Mouse (Mus musculus): Measurements from ENCODE around the gene Psmd7.
A peak's percentile ranks its signal among the peaks of the same experiment; 100 is the strongest.
"Not testable (repeated sequence)": the region's sequence is repeated elsewhere in the genome, so short reads cannot be mapped to it uniquely, and the experiment has no call there.

Psmd7 gene

DNA sequence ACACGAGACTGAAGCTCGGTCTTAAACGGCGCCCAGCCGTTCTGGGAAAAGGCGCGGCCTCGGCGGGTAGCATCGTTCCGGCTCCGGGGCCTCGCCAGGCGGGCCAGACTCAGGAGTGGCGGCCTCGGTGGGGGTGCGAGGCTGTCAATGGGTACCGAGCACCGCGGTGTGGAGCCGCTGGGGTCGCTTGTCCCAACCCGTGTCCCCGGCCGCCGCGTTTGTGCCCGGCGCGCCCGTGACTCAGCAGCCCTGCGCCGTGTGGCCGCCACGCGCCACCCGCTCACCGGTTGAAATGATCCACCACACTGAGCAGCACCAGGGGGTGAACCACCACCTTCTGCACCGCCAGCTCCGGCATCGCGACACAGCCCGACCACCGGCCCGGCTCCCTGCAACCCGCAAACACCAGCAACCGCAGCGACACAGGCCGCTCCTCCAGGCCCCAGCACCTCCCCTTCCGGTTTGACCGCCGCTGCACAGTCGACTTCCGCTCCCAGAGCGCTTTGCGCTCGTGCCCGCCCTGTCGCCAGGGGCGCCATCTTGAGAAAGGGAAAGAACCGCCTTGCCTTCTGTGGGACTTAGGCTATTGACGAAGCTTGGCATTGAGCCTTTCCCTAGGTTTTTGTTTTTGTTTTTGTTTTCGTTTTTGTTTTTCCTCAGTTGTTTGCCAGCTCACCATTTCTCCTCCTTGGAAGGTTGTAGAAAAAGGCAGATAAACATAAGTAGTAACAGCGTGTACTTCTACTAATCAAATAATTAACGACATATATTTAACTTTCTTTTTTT, at the start of gene Psmd7:
Gene Psmd7 (minus strand): TSS at position 470 of the 786 bp plus-strand sequence.
- DNase-seq (ENCODE audit: low spot score in 2 of 2), result peak; percentile 87 to 88

DNA sequence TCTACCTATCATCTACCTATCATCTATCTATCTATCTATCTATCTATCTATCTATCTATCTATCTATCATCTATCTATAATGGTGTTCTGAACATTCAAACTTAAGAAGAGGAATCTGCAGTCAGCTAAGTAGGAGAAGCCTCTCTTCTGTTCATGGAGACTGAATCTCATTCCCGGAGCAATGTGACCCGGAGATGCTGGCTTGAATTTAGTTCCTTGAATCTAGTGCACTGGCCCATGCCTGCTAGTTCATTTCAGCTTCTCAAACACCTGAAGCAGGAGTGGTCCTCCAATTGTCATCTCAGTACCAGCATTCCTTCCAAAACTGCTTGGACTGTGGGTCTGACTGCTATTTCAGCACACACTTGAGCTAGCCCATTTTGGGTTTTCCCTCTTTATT, 45.5 kb upstream of the Psmd7 start:
- no peak for DNase-seq (ENCODE audit: low spot score in 2 of 2)

DNA sequence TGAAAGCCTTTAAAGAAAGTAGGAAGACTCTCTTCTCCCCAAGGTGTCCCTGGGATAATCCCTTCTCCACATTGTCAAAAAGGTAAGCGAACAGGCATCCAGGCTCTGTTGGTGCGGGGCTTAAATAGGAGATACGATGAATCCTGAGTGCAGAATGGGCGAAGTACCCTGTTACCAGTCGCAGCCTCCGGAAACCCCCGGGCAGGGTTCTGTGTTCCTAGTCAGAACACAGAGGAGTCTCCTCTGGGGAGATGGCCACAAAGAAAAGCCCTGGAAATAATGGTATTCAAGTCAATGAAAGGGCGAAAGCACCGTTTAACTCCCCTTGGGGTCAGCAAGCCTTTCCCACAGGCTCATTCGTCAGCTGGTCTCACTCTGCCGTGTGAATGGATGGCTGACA, 41.4 kb upstream of the Psmd7 start:
- no peak for DNase-seq (ENCODE audit: low spot score in 2 of 2)

DNA sequence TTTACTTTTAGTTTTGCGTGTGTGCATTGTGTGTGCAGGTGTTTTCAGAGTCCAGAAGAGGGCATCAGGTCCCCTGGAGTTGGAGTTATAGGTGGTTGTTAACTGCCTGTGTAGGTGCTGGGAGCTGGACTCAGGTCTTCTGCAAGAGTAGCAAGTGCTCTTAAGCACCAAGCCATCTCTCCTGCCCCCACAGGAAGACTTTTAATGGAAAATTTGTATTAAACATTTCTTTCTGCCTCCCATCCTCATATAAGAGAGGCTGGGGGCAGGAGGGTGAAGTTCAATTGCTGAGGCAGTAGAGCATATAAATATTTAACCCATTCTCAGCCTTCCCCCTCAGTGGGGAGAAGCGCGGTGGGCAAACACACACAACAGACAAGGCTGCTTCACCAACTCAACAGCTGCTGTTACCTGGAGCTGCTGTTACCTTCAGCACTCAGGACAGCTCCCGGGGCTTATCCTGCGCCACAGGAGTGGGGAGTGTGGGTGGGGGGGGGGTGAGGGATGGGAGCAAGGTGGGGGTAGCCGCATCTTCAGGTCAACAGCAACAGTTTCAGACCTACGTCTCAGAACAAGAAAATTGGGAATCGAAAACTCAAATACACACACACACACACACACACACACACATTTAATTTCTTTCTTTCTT, 40.4 kb upstream of the Psmd7 start:
- DNase-seq (ENCODE audit: low spot score in 2 of 2), result no peak

DNA sequence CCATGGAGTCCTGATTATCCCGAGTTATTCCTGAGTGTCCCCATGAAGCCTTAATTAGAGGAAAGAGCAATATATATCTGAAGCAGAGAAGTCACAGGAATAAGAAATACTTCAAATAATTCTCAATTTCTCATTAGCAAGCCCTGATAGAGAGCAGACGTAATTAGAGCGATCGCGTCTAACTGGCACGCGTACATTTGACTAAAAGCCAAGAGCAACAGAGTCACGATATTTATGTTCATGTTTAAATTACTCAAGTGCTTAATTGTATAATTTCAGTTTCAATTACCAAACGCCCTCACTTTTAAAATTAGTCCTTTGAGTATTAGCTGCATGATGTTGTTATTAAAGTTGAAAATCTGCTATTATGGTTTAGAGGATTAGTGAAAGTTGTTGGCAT, 39.6 kb upstream of the Psmd7 start:
- no peak for DNase-seq (ENCODE audit: low spot score in 2 of 2)

DNA sequence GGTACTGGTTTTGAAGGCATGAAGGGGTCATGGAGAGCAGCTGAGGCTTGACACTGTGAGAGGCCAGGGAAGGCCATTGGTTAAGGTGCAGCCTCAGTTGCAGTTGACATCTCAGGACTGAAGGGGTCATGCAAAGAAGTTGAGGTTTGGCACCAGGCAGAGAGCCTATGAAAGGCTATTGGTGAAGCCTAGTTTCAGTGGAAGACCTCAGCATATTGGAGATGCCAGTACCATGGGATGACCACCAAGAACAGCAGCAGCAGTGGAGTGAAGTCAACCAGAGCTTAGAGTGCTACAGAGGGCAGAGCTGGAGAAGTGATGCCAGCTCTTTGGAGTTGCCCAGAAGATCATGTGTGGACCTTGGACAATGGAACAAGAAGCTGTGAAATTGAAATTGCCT, 36.0 kb upstream of the Psmd7 start:
- DNase-seq (ENCODE audit: low spot score in 2 of 2), result not testable (repeated sequence)

DNA sequence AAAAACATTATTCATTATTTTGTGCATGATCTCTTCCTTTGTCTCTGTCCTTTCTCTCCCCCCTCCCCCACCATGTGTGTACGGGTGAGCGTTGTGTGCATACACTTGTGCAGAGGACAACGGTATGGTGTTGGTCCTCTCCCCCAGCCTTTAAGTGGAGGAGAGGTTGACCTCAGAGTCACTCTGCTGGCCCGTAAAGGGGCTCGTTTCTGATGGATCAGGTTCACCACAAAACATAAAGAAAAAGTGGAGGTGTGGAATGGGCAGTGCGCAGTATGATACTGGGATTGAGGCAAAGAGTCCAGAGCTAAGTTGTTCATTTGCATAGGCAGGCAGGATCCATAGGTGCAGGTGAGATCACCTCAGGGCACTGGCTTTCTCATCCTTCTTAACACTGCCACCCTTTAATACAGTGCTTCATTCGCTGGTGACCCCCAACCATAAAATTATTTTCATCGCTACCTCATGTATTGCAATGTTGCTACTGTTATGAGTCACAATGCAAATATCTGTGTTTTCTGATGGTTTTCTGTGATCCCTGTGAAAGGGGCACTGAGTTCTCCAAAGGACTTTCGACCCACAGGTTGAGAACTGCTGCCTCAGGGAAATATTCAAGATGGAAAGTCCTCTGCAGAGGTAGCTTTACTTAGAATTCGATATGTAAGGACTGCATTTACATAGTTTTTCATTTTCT, 33.8 kb upstream of the Psmd7 start:
- no peak for DNase-seq (ENCODE audit: low spot score in 2 of 2)

DNA sequence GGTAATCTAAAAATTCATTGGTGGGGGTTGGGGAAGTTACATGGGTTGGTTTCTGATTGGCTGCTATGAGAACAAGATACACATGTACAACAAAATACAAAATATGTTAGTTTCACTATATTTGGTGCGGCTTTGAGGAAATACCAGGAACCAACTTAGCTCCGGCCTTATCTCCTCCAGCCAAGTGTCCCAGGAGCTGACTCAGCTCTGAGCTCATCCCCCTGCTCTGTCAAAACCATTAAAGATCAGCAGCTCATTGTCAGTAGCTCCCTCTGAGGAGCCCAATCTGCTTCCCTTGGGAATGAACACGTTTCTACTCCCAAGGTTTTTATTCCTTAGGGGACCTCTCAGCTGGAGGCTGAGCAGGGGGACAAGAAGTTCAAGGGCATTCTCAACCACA, 32.9 kb upstream of the Psmd7 start:
- no peak for DNase-seq (ENCODE audit: low spot score in 2 of 2)

DNA sequence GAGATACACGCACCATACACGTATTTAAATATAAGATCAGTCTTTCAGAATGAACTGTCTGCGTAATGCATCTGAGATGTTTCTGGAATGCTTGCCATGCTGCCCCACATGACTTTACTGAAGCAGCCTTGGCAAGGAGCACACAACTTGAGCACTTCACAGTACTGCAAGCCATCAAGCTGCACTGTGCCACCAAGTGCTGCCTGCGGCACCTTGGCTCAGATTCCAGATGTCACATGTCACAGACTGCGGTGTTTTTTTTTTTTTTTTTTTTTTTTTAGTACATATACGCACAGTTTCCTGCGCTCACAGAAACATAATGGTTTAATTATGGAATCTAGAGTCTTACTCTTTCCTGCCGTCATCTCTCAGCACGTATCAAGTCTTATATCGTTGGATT, 30.2 kb upstream of the Psmd7 start:
- DNase-seq (ENCODE audit: low spot score in 2 of 2), result no peak

DNA sequence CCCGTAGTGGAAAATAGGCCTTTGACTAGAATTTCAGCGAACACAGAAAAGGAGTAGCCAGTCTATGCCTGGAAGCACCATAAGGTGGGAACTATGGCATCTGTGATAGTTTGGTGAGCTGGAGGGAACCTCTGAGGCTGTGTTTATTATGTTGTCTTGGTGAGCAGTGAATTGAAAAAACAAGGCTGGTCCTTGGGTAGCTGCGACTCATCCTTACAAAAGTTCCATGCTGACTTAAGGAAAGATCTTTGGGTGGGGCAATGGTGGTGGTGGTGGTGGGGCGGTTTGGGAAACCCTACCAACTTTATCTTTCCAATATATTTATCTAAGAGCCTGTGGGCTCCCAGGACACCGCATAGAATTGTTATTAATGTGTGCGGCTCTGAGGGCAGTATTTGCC, 25.1 kb upstream of the Psmd7 start:
- DNase-seq (ENCODE audit: low spot score in 2 of 2), result no peak

DNA sequence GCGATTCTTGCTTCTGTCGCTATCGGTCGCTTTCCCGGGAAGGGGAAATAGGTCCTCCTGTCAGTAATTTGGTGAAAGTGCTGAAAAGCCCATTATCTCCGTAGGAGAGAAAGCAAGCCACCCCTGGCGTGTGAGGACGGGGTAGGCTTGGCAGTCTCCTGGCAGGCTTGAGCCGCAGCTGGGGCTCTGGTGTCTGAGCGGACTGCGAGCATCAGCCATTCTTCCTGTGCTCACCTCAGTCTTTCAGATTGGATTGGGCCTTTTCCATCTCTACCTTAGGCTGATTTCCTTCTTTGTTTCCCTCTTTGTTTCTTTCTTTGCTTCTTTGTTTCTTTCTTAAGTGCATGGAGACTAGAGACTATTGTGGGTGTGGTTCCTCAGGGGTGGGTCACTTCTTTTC, 22.6 kb upstream of the Psmd7 start:
- no peak for DNase-seq (ENCODE audit: low spot score in 2 of 2)

DNA sequence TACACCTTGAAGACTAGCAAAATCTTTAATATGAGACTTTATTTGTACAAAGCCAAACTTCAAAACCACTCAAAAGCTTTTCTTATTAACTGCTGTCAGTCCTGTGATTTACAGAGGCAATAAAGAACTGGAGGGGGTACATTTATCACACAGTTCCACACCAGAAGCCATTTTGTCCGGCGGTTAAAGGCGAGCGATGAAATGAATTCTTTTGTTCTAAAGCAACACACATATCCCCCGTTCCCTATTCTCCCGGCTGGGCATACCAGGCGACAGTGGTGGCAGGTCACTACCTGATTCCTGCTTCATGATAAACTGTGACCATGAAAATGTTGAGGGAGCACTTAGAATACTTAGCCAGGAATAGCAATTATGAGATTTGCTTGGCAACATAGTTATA, 20.5 kb upstream of the Psmd7 start:
- no peak for DNase-seq (ENCODE audit: low spot score in 2 of 2)

DNA sequence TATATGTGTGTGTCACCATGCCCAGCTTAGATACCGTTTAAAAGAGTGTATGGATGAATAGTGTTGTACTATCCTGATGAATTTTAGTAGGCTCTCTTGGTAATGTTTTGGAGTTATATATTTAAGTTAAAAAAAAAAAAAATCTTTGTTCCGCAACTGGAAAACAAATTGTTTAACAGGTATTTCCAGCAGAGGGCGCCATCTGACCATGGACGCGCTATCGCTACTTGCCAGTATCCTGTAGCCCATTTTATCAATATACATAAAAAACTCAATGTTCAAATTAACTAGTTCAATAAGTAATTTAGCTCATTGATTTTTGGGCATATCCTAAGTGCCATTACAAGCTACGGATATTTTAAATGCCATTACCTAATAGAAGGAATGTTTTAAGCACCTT, 14.8 kb upstream of the Psmd7 start:
- DNase-seq (ENCODE audit: low spot score in 2 of 2), result peak in 1 of 2 experiments; percentile 31

DNA sequence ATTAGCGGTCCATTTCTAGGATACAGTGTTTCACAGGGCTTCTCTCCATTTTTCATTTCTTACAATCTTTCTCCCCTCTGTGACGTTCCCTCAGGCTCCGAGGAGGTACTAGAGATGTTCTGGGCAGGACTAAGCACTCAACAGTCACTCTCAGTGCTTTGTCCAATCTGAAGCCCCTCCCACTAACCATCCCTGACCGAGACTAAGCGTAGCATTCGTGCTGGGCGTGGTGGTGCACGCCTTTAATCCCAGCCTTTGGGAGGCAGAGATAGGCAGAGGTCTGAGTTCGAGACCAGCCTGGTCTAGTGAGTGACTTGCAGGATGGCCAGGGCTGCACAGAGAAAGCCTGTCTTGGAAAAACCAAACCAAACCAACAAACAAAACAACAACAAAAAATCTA, 11.4 kb upstream of the Psmd7 start:
- DNase-seq (ENCODE audit: low spot score in 2 of 2), result no peak

DNA sequence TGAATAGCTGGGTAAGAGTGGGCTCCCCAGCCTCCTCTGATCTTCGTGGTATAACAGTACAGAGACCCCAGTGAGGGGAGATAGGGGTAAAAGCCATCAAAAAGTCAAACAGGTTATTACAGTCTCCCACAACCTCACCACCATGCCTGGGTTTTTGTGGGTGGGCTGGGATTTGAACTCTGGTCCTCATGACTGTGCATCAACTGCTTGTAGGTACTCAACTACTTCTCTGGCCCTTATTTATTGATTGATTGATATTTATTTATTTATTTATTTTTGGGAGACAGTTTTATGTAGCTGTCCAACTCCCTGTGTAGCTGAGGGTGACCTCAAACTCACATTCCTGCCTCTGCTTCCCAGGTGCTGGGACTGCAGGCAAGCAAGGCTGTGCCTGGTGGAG, 9.5 kb upstream of the Psmd7 start:
- DNase-seq (ENCODE audit: low spot score in 2 of 2), result no peak

DNA sequence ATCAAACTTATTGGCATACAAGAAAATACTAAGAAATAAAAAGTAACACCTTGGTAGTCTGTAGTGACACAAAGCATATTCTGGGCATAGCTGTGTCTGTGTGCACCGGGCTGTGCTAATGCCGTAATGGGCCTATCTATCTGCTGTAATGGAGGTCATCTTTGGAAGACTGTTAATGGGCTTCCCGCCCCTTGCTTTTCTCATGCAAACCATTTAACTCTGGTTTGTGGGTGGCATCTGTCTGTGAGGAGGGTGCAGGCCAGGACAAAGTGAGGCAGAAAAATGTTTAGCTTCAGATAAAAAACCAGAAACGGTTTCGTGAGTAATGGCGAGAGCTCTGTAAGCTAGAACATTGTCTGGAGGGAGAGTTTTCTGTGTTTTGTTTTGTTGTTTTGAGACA, 6.6 kb upstream of the Psmd7 start:
- DNase-seq (ENCODE audit: low spot score in 2 of 2), result no peak

DNA sequence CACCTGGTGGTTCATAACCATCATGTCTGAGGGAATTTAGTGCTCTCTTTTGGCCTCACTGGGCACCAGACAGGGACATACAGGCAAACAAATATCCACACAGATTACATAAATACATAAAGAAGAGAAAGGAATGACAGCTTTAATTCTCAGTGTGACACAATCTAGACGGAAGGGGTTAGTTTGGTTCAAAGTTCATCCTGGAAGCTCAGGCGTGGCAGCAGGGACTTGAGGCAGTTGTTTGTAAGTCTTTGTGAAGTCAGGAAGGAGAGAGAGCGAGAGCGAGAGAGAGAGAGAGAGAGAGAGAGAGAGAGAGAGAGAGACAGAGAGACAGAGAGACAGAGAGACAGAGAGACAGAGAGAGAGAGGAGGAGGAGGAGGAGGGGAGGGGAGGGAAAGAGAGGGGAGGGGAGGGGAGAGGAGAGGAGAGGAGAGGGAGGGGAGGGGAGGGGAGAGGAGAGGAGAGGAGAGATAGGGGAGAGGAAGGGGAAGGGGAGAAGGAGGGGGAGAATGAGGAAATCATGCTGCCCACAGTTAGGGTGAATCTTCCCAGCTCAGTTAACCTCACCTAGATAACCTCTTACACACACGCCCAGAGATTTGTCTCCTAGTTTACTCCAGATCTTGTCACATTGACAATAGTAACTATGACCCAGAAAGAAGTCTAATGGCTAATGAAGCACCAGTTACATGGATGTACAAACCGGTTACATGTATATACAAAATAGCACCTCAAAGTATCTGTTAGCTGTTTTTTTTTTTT, 5.9 kb upstream of the Psmd7 start:
- no peak for DNase-seq (ENCODE audit: low spot score in 2 of 2)

DNA sequence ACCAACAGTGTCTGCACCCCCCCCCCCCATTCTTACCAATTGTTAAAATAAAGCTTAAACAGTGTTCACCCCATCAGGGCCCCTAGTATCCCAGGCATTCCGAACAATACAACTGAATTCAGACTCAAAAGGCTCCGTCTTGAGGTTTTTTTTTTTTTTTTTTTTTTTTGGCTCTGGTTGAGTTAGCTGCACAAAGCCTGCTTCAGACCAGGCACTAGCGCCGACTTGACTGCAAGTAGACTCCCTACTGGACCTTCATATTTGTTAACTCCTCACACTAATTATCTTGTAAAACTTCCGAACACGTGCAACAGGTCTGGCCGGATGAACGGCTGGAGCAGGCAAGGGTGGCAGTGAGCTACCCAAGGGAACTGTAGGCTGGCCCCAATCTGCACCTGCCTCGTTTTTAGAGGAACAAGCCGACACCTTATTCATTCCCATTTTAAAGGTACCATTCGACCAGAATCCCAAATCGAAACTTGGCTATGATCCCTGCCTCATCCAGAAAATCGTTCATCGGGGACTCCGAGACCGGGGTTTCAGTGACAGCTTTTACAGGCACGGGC, 752 bp downstream of the Psmd7 start:
- DNase-seq (ENCODE audit: low spot score in 2 of 2), result no peak

DNA sequence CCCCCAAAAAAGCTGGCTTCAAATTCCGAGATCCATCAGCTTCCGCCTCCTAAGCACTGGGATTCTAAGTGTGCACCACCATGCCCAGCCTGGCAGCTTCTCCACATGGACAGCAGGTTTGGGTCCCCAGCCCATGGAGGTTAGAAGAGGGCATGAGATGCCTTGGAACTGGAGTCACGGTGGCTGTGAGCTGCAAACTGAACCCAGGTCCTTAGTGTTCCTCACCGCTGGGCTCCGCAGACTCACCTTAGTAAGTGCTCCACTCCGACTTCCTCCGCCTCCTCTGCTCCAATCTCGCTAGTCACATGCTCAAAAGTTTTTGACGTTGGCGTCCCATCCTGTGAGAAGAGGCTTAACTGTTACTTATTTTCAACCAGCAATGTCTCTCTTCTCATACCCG, 6.1 kb downstream of the Psmd7 start:
- no peak for DNase-seq (ENCODE audit: low spot score in 2 of 2)

DNA sequence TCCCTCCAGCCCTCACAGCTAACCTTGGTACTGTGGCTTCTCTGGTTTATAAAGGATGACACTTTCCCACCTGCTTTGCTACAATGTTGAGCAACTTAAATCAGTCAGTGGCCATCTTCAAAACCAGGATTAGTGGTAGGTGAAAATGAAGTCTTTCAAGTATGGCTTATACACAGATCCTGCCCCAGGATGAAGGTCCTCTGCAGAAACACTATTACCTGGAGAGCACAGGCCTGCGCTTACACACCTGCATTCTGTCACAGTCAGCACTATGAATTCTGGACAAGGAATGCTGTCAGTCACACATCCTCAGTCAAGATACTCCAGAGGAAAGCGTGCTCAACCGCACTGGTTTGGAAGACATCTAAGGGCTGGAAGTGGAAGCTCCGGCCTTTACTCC, 6.7 kb downstream of the Psmd7 start:
- DNase-seq (ENCODE audit: low spot score in 2 of 2), result no peak

DNA sequence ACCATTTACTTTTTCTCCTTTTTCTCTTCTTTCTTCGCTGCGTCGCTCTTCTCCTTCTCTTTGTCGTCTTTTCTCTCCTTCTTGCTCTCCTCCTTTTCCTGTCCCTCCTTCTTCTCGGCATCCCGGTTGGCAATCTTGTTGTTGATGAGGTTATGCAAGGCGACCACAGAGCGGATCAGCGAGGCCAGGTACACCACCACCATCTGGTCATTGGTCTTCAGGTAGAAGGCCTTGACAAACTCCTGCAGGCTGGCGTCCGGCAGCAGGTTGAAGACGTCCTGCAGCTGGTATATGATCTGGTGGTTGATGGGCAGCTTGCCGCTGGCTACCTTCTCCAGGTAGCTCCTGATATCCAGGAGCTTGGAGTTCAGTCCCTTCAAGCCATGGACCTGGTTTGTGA, 7.4 kb downstream of the Psmd7 start:
- DNase-seq (ENCODE audit: low spot score in 2 of 2), result no peak

DNA sequence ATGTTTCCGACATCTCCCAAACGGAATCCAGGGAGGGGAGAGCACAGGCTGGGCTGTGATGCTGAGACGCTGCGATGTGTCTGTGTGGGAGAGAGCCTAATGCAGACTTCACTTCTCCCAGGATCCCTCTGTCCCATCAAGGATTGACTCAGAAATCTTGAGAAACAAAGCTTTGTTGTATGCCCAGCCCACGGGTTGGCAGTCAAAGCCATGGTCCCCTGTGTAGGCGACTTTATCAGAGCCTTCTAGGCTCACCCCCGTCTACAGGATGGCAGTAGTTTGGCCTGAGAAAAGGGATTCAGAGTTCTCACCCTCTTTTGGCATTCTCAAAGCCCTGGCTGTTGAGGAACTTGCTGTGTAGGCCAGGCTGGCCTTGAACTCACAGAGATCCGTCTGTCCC, 9.7 kb downstream of the Psmd7 start:
- no peak for DNase-seq (ENCODE audit: low spot score in 2 of 2)
